Mouse (Mus musculus) limb, embryonic 13.5 days (tissue): ENCODE measurements around the gene Arl4d. TPM values are rescaled to one million over a fixed set of nuclear protein-coding genes. Genes with fewer than 3 reads are reported as not detected.

Source experiments
- ATAC-seq: fragments of 200-750 bp; cut with Nextera tagmentation; 2 replicates; pipeline ENCODE4 v1.8.0; 2017; ENCODE audit warnings: low read depth, moderate number of reproducible peaks, moderate TSS enrichment; ENCODE audit not compliant: low FRiP score
- H3K27ac ChIP-seq: fragments of 300-500 bp; sonication (generic); 2 replicates; pipeline ENCODE4 v1.5.1; 2015; ENCODE audit warnings: inconsistent platforms, mild to moderate bottlenecking, moderate library complexity
- H3K27me3 ChIP-seq: fragments of 300-500 bp; sonication (generic); 2 replicates; pipeline ENCODE4 v1.6.1; 2015; ENCODE audit warnings: mild to moderate bottlenecking, inconsistent platforms
- H3K36me3 ChIP-seq: fragments of 300-500 bp; sonication (generic); 2 replicates; pipeline ENCODE4 v1.6.1; 2015; ENCODE audit warnings: inconsistent platforms, mild to moderate bottlenecking, moderate library complexity
- H3K4me1 ChIP-seq: fragments of 300-500 bp; sonication (generic); 2 replicates; pipeline ENCODE4 v1.6.1; 2015; ENCODE audit warnings: inconsistent platforms
- H3K4me2 ChIP-seq: fragments of 300-500 bp; sonication (generic); replicated peaks from 2 replicates; pipeline ENCODE4 v1.6.1; 2015; ENCODE audit warnings: inconsistent platforms, mild to moderate bottlenecking, moderate library complexity
- H3K4me3 ChIP-seq: fragments of 300-500 bp; sonication (generic); 2 replicates; pipeline ENCODE4 v1.5.1; 2015; ENCODE audit warnings: moderate library complexity, mild to moderate bottlenecking, inconsistent platforms
- H3K9ac ChIP-seq: fragments of 300-500 bp; sonication (generic); 2 replicates; pipeline ENCODE4 v1.6.1; 2015; ENCODE audit warnings: mild to moderate bottlenecking, inconsistent platforms
- H3K9me3 ChIP-seq: fragments of 300-500 bp; sonication (generic); 2 replicates; pipeline ENCODE4 v1.6.1; 2016; ENCODE audit warnings: inconsistent platforms
- WGBS: fragments of 180-500 bp; shearing (Covaris S2); methylation state at CpG from one replicate; pipeline ENCODE4 v1.1.7; 2015; 5-methylcytosine and 5-hydroxymethylcytosine counted together
- polyA plus RNA-seq: library from polyadenylated mRNA; unstranded; fragments of >200 nt; fragmentation: Nextera tagmentation; extraction: Ambion mirVana; gene quantifications from 2 replicates; pipeline ENCODE4 v1.2.1, GENCODE M21; 2015

Arl4d gene
- polyA plus RNA-seq, 1 experiment from 2014 or later = 2.2 TPM

GRCm38 (mm10) chr11:101670334-101670733, 5.0 kb downstream of the Arl4d start:
- no peaks in the 10 kb centered on the region; the same call in 1 of the 2 replicates for H3K4me1 ChIP-seq
- no peak overlapping the region for H3K27ac ChIP-seq
- WGBS = 74% methylated on average over 1 of the region's 1 CpGs
- no peaks in the 10 kb centered on the region for H3K36me3 ChIP-seq
- H3K9me3 ChIP-seq = no peaks in the 10 kb centered on the region
- no peak overlapping the region for H3K4me3 ChIP-seq
- no peak for ATAC-seq
- H3K9ac ChIP-seq = no peak overlapping the region
- no peak overlapping the region for H3K4me2 ChIP-seq
- H3K27me3 ChIP-seq = peaks cover 10% of the 10 kb centered on the region; the same call in 1 of the 2 replicates

- Histone ChIP-seq H3K36me3 (no peaks in the 10 kb centered on the region), H3K27ac (no peak overlapping the region), H3K4me2 (no peak overlapping the region), H3K4me3 (no peak overlapping the region), H3K9ac (no peak overlapping the region), H3K4me1 (no peaks in the 10 kb centered on the region), H3K9me3 (no peaks in the 10 kb centered on the region), H3K27me3 (peaks cover 10% of the 10 kb centered on the region; the same call in 1 of the 2 replicates)
- WGBS = 91% methylated on average over 4 of the region's 4 CpGs
- ATAC-seq = no peak
These were observed 5.9 kb downstream of the Arl4d start for GRCm38 (mm10) chr11:101671255-101671654.

GRCm38 (mm10) chr11:101673010-101673642, 7.8 kb downstream of the Arl4d start:
- WGBS = 34% methylated on average over 16 of the region's 16 CpGs
- H3K36me3 ChIP-seq = no peaks in the 10 kb centered on the region
- no peaks in the 10 kb centered on the region for H3K9me3 ChIP-seq
- H3K27me3 ChIP-seq = no peaks in the 10 kb centered on the region
- no peak overlapping the region for H3K27ac ChIP-seq
- no peak overlapping the region for H3K4me3 ChIP-seq
- no peak overlapping the region for H3K9ac ChIP-seq
- no peak overlapping the region for H3K4me2 ChIP-seq
- H3K4me1 ChIP-seq = no peaks in the 10 kb centered on the region
- ATAC-seq = no peak

GRCm38 (mm10) chr11:101674106-101674505, 8.8 kb downstream of the Arl4d start:
- WGBS = 86% methylated on average over 5 of the region's 5 CpGs
- ATAC-seq = no peak
- no peaks in the 10 kb centered on the region for H3K27me3 ChIP-seq

DNA sequence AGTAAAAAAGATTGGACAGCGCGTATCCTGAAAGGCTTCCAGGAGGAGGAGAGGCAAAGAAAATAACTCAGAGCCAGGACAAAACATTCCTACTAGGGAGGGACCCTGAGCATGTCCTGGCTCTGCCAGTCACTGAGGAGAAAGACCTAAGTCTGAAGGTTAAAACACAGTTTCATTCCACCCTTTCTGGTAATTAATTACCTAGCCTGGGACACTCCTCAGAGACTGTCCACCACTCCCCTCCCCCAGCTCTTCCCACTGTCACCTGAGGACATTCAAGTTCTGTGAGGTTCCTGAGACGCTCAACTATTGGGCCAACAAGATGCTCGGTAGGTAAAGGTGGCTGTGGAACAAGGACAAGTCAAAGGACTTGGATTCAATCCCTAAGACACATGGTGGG, 10.0 kb downstream of the Arl4d start:
- Histone ChIP-seq H3K27me3 (no peaks in the 10 kb centered on the region), H3K4me1 (no peaks in the 10 kb centered on the region), H3K36me3 (no peaks in the 10 kb centered on the region), H3K4me2 (no peak overlapping the region), H3K9ac (no peak overlapping the region), H3K9me3 (no peaks in the 10 kb centered on the region), H3K27ac (no peak overlapping the region), H3K4me3 (no peak overlapping the region)
- ATAC-seq = no peak
- WGBS = 89% methylated on average over 4 of the region's 4 CpGs

More at GRCm38 (mm10) chr11:101674106-101674505, 8.8 kb downstream of the Arl4d start:
- Histone ChIP-seq H3K4me3 (no peak overlapping the region), H3K4me2 (no peak overlapping the region), H3K9ac (no peak overlapping the region), H3K36me3 (no peaks in the 10 kb centered on the region), H3K9me3 (no peaks in the 10 kb centered on the region), H3K27ac (no peak overlapping the region), H3K4me1 (no peaks in the 10 kb centered on the region)

DNA sequence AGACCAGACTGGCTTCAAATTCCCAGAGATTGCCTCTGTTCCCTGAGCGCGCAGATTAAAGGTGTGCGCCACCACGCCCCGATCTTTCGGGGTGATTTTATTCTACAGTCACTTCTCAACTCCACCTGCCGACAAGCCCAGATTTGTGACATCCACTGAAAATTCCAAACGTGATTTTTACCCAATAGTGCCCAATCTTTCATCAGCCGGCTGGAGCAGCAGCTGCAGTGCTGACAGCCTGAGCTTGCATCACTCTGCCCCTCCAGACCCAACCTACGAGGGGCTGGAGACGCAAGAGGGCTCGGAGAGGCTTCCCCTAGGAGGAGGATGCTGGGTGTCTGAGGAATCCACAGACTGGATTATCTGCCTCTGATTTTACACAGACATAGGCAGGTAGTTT, 12.3 kb downstream of the Arl4d start:
- Histone ChIP-seq H3K27ac (no peak overlapping the region), H3K4me3 (no peak overlapping the region), H3K36me3 (no peaks in the 10 kb centered on the region), H3K9me3 (no peaks in the 10 kb centered on the region), H3K4me2 (no peak overlapping the region), H3K9ac (no peak overlapping the region), H3K27me3 (no peaks in the 10 kb centered on the region), H3K4me1 (0 out of 2 replicates have a peak, but pooled peaks cover 3% of the 10 kb centered on the region)
- ATAC-seq = no peak
- WGBS = 80% methylated on average over 12 of the region's 12 CpGs

- Histone ChIP-seq H3K27me3 (no peaks in the 10 kb centered on the region), H3K4me2 (no peak overlapping the region), H3K36me3 (no peaks in the 10 kb centered on the region), H3K27ac (no peak overlapping the region), H3K9ac (no peak overlapping the region), H3K4me1 (0 out of 2 replicates have a peak, but pooled peaks cover 3% of the 10 kb centered on the region), H3K4me3 (no peak overlapping the region), H3K9me3 (no peaks in the 10 kb centered on the region)
- WGBS = 61% methylated on average over 5 of the region's 5 CpGs
- no peak for ATAC-seq
These were observed 13.4 kb downstream of the Arl4d start for GRCm38 (mm10) chr11:101678770-101679169.

DNA sequence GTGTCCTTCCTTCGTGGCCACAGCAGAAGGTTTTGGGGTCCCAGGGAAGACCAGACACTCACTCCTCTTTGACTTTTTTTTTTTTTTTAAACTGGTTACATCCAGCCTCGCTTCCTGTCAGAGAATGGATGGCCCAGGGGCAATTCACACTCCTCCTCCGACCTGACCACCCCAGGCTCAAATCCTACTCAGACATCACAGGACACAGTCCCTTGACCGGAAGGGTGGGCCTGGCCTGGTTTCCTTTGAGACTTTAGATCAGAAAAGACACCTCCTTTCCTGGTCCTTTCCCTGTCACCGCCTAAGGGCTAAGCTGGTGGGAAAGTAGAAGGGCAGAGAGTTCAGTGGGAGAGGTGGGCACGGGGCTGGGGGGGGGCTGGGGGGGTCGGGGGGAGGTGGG, 14.6 kb downstream of the Arl4d start:
- Histone ChIP-seq H3K4me3 (no peak overlapping the region), H3K9ac (no peak overlapping the region), H3K4me2 (no peak overlapping the region), H3K4me1 (0 out of 2 replicates have a peak, but pooled peaks cover 3% of the 10 kb centered on the region), H3K36me3 (no peaks in the 10 kb centered on the region), H3K27ac (no peak overlapping the region), H3K27me3 (no peaks in the 10 kb centered on the region), H3K9me3 (no peaks in the 10 kb centered on the region)
- no peak for ATAC-seq
- 36% methylated on average over 5 of the region's 7 CpGs for WGBS

GRCm38 (mm10) chr11:101680634-101681325, 15.4 kb downstream of the Arl4d start:
- Histone ChIP-seq H3K27ac (no peak overlapping the region), H3K36me3 (no peaks in the 10 kb centered on the region), H3K27me3 (no peaks in the 10 kb centered on the region), H3K9me3 (no peaks in the 10 kb centered on the region), H3K9ac (no peak overlapping the region), H3K4me3 (no peak overlapping the region), H3K4me1 (0 out of 2 replicates have a peak, but pooled peaks cover 3% of the 10 kb centered on the region), H3K4me2 (no peak overlapping the region)
- WGBS = 23% methylated on average over 3 of the region's 3 CpGs
- ATAC-seq = no peak

GRCm38 (mm10) chr11:101681968-101682367, 16.6 kb downstream of the Arl4d start:
- H3K27ac ChIP-seq = no peak overlapping the region
- H3K4me3 ChIP-seq = no peak overlapping the region
- no peaks in the 10 kb centered on the region for H3K27me3 ChIP-seq
- no peaks in the 10 kb centered on the region for H3K36me3 ChIP-seq
- no peak for ATAC-seq
- 0 out of 2 replicates have a peak, but pooled peaks cover 3% of the 10 kb centered on the region for H3K4me1 ChIP-seq
- no peak overlapping the region for H3K4me2 ChIP-seq
- H3K9me3 ChIP-seq = no peaks in the 10 kb centered on the region
- WGBS = 83% methylated on average over 1 of the region's 1 CpGs
- H3K9ac ChIP-seq = no peak overlapping the region

DNA sequence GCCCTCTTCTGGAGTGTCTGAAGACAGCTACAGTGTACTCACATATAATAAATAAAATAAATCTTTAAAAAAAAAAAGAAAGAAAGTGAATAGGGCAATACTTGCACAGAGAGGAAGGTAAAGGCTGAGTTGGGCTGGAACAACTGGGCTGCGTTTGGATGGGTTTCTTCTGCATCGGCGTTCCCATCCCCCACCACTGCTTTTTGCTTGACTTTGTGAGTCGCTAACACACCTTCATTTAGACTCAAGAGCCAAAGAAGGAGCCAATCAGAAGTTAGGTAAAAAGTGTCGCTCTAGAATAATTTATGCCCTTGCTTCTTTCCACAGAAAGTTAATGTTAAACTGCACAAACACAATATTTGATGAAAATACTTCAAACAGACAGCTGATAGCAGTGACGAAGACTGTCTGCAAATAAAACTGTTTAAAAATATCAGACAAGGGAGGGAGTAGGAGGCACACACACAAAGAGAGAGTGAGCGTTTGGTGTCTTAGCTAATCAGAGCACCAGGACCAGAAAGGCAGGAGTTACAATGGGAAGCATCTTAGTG, 17.1 kb downstream of the Arl4d start:
- no peaks in the 10 kb centered on the region for H3K36me3 ChIP-seq
- H3K4me1 ChIP-seq = 0 out of 2 replicates have a peak, but pooled peaks cover 3% of the 10 kb centered on the region
- H3K27me3 ChIP-seq = no peaks in the 10 kb centered on the region
- H3K4me2 ChIP-seq = no peak overlapping the region
- 77% methylated on average over 7 of the region's 7 CpGs for WGBS
- H3K4me3 ChIP-seq = no peak overlapping the region
- no peak for ATAC-seq
- H3K9ac ChIP-seq = no peak overlapping the region
- H3K27ac ChIP-seq = no peak overlapping the region
- no peaks in the 10 kb centered on the region for H3K9me3 ChIP-seq
